Mouse (Mus musculus) erythroblast, embryonic 14.5 days (primary cell): Measurements from ENCODE around the gene Srgap1.

Experiments
- GATA1 ChIP-seq: IDR thresholded peaks from 2 replicates; pipeline ENCODE4 v1.6.1; 2012; ENCODE audit warnings: low read length, inconsistent platforms, mixed read lengths
- TAL1 ChIP-seq: IDR thresholded peaks from 3 replicates; pipeline ENCODE4 v1.6.1; 2012; ENCODE audit warnings: low read length, inconsistent platforms, mixed read lengths

DNA sequence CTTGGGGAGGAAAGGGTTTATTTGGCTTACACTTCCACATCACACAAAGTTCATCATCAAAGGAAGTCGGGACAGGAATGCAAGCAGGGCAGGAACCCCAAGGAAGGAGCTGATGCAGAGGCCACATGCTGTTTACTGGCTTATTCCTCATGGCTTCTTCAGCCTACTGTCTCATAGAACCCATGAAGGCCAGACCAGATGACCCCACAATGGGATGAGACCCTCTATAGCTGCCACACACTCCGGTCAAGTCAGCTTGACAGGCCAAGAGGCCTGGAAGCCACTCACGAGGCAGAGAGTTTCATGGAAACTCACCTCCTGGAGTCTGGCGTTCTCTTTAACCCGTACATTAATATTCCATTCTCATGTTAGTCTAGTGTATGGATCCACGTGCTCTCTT is 34.8 kb downstream of the Srgap1 start:
- TF ChIP-seq TAL1 = no peak
- no peak for TF ChIP-seq GATA1
